Mouse (Mus musculus) T-cell, adult 2 months (primary cell): ENCODE results near the gene Gm13283.
"Not testable (repeated sequence)": the region's sequence is repeated elsewhere in the genome, so short reads cannot be mapped to it uniquely, and the experiment has no call there.

Experiments used
- DNase-seq: peaks from one replicate; pipeline ENCODE4 v3.0.0; 2022; ENCODE audit warnings: low spot score

Gm13283 gene

DNA sequence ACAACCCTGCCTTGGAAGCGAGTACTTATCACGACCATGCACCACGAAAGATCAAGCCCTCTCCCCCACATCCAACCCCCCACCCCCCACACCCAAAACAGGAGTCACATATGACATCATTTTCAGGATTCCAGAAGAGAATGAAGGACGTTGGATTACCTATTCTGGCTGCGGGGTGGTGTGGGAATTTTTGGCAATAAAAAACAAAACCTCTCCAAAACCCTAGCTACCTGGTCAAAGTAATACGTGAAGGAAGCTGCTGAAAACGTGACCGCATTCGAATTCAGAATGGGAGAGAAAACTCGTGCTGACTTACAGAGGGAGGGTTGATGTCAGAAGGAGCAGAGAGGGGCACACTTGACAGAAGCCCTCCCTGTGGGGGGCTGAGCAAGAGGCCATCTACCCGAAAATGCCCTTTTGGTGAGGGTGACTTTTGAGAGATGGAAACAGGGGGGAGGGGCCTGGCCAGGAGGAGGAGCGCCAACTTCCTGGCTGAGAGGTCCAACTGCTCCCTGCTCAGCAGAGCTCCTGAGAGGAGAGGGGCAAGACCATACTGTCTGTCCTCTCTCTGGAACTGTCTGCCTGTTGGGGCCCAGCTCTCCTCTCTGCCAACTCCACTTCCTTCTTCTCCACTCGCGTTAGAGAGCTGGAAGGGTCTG, at the start of gene Gm13283:
Gm13283 (plus strand) TSS at position 510 of the 659 bp plus-strand sequence.
- peak; percentile 21 for DNase-seq

DNA sequence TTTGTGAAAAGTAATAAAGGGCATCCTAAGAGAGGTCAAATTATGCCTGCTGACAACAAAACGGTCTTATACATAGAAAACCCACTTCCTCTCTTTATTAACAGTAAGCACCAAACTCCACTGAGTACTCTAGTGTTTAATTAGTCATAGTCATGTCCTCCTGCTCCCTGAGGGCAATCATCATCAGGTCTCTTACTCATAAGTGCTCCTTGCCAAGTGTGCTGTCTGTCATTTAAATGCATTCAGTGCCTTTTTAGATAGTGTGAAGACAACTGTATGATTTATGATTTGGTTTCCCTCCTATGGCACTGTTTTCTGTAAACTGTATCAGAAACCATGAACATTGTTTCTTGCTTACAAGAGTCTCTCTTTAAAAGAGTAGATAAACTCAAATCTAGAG, 45.6 kb upstream of the Gm13283 start:
- no peak for DNase-seq

DNA sequence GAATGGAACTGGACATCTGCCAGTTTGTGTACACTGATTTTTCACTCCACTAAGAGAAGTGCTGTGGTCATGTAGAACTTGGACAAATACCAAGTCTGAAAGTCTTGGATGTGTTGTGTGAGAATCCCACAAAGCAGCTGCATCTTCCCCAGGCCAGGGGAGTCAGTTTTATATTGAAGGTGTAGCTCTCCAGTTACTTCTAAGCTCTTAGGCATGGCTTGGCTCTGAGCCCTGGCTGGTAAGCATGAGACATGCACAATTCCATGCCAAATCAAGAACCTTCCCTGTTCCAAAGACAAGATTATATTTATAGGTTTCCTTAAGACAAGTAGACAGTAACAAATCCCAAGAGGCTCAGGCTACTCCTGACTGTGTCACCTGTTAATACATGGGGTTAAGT, 44.9 kb upstream of the Gm13283 start:
- DNase-seq: no peak

DNA sequence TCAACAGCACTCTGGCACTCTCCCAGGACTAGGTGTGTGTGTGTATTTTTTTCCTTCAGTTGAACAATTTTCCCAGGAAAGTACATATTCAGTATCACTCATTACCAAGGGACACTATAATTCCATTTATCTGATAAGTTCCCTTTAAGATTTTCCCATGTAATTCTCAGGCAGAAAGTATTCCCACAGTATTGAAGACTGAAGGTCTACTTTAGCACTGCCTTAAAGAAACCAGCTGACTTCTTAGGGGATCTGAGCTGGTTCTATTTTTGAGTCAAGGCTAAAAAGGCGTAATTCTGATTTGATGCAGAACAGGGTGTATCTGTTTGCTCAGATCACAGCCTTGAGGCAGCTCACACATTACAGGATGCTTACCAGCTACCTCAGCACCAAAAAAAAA, 41.2 kb upstream of the Gm13283 start:
- DNase-seq: no peak

DNA sequence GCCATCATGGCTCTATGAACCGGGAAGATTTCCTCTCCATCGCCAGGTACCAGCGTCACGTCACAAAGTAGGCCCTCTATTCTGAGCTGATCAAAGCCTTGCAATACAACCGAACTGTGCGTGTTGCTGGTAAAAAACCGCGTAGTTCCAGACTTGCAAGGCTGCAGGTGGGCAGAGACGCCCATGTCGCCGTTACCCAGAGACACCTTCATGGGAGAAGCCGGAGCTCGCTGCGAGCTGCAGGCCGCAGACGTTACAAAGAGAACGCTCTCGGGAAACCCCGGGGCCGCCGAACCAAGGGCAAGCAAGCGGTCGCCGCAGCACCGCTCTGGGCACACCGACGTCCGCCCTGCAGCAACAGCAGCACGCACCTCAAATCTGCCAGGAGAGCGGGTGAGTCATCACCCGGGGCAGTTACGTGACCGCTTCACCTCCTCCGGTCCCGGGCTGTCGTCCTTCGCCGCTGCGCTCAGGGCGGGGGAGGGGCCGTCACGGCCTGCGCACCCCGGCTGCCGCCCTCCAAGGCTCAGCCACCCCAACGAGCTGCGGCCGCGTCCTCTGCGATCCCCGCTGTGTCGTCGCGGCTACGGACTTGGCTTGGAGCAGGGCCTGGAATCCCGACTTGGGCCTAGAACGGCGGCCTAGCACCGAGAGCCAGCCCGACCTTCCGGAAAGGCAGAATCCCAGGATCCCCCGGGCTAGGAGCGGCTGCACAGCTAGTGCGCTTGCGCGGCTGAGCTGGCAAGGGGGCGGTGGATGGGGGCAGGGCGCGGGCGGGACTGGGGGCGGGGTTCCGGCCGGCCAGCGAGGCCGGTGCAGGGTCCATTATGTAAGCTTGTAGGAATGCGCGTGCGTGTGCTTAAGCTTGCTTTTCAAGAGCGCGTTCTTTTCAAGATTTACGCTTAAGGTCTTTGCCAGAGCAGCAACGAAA, 37.9 kb upstream of the Gm13283 start, which contains the start of the genes Gm26566 and Klhl9:
Gm26566 (plus strand) TSS at position 15 of the 931 bp plus-strand sequence.
Klhl9 (minus strand) TSS at position 675 of the 931 bp plus-strand sequence.
- DNase-seq: peak; percentile 79

DNA sequence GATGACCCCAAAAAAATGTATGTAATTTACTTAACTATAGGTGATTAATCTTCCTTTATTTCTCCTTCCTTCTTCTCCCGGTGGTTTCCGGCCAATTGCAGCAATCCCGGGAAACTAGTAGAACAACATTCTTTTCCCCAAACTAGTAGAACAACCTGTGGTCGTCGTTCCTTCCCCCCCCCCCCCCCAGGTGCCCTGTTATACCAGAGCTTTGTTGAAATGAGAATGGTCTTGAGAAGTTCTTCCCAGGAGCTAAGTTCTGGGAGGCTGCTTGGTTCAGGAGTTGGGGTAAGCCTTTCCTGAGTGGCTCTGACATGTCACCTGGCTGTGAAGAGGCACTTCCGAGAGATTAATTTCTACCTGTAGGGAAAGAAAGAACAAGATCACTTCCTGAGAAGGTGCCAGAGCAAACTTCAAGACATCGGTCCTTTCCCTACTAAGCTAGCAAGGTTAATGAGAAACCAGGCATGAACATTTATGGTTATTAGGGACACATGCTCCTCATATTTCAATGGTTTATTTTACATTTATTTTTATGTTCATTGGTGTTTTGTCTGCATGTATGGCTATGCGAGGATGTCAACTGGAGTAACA, 36.3 kb upstream of the Gm13283 start:
- no peak for DNase-seq

DNA sequence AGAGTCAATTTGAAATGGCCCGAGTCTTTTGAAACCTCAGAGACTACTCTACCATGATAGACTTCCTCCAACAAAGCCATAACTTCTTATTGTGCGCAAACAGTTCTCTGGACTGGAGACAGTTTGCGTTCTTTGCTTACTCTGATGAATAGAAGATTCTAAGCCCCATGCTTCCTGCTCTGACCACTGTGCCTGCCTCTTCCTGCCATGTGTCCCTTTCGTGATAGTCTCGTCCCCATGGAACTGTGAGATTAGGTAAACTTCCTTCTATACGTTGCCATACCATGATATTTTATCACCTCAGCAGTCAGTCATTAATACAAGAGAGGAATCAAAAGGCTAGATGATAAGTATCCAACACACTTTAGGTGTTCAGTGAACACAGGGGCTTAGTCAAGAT, 33.2 kb upstream of the Gm13283 start:
- no peak for DNase-seq

DNA sequence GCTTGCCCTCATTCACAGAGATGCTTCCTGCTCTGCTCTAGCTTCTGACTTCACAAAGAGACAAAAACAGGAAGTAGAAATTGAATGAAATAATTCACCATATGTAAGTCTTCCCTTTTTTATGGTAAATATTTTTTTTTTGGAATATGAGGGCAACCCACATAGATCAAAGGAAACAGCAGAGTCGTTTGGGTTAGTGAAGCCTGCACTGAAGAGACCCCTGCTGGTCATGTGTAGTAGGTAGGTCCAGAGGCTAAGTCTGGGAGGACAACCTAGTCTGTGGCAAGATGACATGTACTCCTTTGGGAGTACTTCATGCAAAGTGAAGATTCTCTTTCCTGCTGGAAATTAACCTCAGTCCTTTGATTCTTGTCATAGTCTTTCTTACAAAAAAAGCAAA, 32.6 kb upstream of the Gm13283 start:
- DNase-seq: peak; percentile 43

DNA sequence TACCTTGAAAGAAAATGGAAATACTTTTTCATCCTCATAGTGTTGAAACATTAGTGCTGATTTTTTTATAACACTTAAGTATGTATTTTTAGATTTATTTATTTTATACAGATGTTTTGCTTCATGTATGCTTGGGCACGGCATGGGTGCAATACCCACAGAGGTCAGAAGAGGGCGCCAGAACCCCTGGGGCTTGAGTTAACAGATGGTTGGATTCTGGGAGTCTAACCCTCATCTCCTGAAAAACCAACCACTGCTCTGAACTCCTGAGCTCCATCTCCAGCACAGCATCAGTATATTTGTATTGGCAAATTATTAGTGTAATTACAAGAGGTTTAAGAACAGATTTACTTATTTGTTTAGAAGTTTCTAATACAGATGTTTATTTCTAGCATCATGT, 21.4 kb upstream of the Gm13283 start:
- DNase-seq: peak; percentile 66

DNA sequence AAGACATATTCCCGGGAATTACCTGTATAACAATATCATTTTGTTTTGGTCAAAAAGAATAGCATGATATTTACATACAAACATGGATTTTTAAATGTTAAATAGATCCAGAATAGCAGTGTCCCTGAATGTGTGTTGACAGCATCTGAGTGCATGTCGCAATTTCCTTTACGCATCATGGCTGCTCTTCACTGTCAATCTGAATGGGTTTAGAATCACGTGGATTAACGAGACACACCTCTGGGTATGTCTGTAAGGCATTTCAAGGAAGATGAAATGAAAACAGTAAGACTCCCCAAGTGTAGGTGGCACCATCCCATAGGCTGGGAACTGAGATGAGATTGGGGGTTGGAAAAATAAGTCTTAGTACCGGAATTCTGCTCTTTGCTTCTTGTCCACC, 20.9 kb upstream of the Gm13283 start:
- no peak for DNase-seq

DNA sequence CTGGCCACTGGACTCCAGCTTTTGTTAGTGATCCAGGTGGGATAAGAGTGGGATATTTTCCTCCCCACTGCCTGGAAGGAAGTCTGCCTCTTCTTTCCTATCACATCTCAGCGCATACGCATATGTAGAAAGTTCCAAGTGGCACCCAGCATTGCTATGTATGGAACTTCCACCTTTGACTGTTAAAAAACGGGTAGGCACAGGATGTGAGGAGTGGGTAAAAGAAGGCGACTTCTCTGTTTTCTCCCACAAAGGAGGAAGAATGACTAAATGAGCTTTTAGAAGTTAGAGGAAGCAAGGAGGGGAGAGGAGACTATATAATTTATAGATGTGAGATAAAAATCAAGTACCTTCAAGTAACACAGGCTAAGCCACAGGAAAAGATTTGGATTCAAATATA, 18.5 kb upstream of the Gm13283 start:
- no peak for DNase-seq

DNA sequence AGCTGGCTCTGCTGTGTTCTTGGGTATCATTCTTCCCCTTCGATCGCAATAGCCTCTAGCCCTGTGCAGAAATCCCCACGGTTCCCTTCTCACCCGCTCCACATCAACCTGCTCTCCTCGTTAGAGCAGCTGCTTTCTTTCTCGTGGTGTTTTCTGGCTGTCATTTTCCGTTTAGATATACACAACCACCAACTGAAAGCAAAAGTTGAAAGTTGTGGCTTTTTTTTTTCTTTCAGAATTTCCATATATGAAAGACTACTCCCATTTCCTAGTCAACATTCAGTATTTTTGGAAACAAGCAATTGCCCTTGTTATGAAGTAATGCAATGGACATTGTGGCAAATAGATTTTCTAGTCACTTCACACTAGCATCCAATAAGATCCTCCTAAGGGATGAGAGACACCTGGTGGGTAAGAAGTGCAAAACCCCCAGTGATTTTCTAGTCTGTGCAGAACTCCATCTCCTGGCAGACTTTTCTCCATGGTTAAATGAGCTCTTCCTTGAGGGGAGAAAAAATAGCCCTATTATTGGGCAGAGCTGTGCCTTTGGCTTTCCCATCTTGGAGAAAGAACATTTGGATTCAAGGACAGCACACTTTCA, 17.0 kb upstream of the Gm13283 start:
- DNase-seq: no peak

DNA sequence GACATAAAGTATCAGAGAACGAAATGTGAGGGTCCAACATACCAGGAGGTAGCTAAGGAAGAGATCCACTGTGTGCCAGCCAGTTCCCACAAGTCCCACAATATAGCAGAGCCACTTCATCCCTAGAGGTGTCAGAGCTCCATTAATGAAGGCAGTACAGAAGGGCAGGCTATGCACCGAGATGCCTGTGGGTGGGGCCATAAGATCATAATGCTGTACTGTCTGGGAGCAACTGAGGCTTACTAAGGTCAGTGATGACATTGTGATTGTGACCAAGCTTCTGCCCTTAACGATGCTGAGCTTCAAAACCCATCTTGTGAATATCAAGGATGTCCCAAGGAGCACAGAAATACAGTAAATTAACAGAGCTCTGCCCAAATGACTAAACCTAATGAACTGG, 15.7 kb upstream of the Gm13283 start:
- no peak for DNase-seq

DNA sequence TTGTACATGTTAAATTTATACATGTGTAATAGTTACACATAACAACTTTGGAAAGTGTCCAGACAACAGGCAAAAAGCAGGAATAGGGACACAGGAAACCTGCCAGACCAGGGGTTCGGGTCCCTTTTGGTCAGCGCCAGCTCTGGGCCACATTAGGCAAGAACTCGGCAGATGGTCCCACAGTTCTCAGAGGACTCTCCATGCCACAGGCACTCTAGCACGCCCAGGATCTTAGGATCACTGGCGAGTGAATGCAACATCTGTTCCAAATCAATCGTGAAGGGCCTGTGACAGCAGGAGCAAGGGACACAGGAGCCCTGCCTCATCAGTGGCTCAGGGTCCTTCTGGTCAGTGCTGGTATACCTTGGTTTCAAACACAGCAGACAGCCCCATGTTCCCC, 10.0 kb upstream of the Gm13283 start:
- no peak for DNase-seq

DNA sequence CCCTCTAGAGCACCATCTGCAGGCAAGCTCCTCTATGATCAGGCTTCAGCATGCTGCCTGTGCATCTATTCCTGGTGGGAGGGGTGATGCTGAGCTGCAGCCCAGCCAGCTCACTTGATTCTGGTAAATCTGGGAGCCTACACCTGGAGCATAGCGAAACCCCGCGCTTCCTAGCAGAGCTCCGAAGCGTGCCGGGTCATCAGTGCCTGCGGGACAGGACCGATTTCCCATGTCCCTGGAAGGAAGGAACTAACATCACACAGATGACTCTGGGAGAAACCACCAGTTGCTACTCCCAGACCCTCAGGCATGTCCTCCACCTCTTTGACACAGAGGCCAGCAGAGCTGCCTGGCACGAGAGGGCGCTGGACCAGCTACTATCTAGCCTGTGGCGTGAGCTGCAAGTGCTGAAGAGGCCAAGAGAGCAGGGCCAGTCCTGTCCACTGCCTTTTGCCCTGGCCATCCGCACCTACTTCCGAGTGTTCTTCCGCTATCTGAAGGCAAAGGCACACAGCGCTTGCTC, 5.0 kb upstream of the Gm13283 start, which contains the start of gene Gm13271:
Gm13271 (plus strand) TSS at position 51 of the 523 bp plus-strand sequence.
- peak; percentile 56 for DNase-seq

DNA sequence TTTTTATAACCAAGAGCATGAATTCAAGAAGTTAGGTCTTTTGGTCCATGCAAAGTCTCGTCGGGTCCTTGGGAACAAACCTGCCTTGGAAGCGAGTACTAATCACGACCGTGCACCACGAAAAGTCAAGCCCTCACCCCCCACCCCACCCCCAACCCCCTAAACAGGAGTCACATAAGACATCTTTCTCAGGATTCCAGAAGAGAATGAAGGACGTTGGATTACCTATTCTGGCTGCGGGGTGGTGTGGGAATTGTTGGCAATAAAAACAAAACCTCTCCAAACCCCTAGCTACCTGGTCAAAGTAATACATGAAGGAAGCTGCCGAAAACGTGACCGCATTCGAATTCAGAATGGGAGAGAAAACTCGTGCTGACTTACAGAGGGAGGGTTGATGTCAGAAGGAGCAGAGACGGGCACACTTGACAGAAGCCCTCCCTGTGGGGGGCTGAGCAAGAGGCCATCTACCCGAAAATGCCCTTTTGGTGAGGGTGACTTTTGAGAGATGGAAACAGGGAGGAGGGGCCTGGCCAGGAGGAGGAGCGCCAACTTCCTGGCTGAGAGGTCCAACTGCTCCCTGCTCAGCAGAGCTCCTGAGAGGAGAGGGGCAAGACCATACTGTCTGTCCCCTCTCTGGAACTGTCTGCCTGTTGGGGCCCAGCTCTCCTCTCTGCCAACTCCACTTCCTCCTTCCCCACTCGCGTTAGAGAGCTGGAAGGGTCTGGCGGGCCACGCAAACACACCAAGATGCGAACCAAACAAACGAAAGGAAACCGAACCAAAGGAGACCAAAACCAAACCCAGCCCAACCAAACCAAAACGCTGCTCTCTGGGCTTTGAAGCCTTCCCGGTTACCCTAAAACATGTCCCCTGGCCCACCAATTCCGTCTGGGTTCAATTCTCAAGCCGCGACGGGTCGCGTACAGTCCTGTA, 3.1 kb upstream of the Gm13283 start:
- not testable (repeated sequence) for DNase-seq

DNA sequence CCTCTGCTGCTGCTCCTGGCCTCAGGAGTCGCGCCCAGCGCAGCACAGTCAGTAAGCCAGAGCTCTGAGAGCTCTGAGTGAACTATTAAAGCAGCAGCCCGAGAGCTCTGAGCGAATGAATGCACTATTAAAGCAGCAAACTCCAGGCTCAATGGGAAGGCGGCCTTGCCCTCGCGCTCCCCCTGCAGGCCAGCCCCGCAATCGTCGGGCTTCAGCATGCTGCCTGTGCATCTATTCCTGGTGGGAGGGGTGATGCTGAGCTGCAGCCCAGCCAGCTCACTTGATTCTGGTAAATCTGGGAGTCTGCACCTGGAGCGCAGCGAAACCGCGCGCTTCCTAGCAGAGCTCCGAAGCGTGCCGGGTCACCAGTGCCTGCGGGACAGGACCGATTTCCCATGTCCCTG, 2.3 kb upstream of the Gm13283 start:
- peak; percentile 88 for DNase-seq

DNA sequence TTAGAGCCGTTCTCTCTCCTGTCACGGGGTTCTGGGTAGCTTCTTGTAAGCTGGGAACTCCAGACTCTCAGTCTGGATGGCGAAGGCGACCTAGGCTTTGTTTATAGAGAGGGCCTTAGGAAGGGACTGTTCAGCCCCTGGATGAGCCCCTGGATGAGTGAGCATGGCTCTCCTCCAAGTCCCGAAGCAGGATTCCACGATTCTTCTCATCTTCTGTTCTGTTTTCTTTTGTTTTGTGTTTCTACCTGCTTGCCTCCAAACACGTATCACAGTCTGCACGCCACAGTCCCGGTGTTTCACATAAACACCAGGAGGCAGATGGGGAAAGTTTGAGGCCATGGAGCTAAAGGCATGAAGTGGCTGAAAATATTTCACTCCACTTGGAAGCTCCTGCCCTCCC, 1.2 kb upstream of the Gm13283 start:
- not testable (repeated sequence) for DNase-seq

DNA sequence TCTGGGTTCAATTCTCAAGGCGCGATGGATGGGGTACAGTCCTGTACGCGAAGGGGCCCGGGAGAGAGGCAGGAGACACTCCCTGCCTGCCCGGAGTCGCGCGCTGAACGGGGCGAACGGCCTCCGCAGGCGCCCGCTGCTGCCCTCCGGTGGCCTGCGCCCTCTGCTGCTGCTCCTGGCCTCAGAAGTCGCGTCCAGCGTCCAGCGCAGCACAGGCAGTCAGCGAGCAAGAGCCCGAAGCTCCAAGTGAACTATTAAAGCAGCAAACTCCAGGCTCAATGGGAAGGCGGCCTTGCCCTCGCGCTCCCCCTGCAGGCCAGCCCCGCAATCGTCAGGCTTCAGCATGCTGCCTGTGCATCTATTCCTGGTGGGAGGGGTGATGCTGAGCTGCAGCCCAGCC, 512 bp downstream of the Gm13283 start:
- DNase-seq: peak; percentile 55

DNA sequence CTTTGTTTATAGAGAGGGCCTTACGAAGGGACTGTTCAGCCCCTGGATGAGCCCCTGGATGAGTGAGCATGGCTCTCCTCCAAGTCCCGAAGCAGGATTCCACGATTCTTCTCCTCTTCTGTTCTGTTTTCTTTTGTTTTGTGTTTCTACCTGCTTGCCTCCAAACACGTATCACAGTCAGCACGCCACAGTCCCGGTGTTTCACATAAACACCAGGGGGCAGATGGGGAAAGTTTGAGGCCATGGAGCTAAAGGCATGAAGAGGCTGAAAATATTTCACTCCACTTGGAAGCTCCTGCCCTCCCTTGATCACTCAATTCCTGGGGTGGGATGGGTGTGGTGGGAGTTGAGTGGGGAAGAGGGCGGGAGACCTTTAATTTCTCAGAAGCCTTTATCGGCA, 1.9 kb downstream of the Gm13283 start:
- peak; percentile 75 for DNase-seq

DNA sequence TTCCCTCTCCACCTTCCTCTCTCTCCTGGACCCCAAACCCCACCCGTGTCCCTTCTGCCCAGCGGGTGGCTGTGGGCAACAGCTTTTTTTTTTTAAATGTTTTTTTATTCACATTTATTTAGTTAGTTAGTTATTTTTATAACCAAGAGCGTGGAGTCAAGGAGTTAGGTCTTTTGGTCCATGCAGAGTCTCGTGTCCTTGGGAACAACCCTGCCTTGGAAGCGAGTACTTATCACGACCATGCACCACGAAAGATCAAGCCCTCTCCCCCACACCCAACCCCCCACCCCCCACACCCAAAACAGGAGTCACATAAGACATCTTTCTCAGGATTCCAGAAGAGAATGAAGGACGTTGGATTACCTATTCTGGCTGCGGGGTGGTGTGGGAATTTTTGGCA, 2.4 kb downstream of the Gm13283 start:
- not testable (repeated sequence) for DNase-seq
